Mouse (Mus musculus) adrenal gland, postnatal 36 days (tissue): ENCODE data around the gene Acpp. TPM values are rescaled to one million over a fixed set of nuclear protein-coding genes. Genes with fewer than 3 reads are reported as not detected.

Experiments used
- DNase-seq, 2 experiments: peaks; one replicate each; pipeline ENCODE4 v3.0.0; 2021; ENCODE audit warnings: mixed read lengths in 1 of 2
- total RNA-seq, 2 experiments: library from RNA; stranded (reverse); gene quantifications; 2 replicates each; pipeline ENCODE4 v1.2.3; 2021

Acpp gene
- total RNA-seq, 2 experiments from 2014 or later: 0.13 to 29.3 TPM

GRCm38 (mm10) chr9:104305333-104306111 lies 32.0 kb downstream of the Acpp start:
- DNase-seq: no peak

DNA sequence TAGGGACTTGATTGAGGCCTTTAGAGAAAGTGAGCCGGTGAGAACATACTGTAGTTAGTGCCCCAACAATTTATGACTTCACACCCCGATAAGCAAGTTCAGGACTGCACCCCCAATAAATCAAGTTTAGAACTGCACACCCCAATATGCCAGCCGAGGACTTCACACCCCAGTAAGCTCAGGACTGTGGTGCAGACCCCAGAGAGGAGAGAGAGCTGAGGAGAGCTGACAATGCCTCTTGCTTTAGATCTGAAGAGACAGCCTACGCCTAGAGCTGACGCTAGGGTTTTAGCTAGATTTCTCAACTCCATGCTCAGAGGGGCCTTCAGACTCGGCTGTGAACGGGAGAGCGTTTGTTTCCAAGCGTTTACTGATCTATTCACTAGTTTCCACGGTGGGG lies 32.7 kb downstream of the Acpp start:
- no peak for DNase-seq

DNA sequence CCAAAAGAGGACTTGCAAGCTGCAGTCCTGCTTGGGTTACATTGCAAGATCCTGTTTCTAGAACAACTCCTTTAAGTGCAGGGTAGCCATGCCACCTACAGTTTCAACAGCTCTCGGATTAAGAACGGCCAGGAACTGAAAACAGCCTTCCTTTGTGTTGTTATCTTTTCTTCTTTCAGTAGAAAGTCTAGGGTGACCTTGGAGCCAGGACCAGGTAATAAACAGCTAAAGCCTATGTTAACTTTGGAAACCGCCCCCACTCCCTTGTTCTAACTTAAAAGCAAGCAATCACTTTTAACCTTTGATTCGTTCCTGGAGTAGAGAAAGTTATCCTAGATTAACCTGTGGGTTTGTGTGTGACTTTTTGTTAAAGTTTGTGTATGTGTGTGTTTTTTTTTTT lies 33.2 kb downstream of the Acpp start:
- DNase-seq: no peak

DNA sequence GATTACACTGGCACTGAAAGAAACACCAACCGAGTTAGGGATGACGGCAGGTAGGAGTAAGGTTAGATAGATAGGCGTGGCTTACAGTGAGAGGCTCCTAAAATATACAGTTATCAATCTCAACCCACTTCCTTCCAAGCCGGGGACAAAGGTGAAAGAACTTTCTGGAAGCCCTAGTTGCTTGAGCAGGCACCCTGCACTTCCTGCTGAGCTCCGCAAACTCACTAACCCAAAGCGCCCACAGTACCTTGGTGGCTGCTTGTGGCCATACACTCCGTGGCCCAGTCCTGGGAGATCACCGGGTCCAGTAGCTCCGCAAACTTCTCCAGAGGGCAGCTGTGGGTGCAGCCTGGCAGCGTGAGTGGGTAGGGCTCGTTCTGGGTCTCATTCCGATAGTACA lies 37.0 kb downstream of the Acpp start:
- DNase-seq: no peak

- DNase-seq: no peak
These were observed 40.5 kb downstream of the Acpp start for GRCm38 (mm10) chr9:104297041-104297440.

DNA sequence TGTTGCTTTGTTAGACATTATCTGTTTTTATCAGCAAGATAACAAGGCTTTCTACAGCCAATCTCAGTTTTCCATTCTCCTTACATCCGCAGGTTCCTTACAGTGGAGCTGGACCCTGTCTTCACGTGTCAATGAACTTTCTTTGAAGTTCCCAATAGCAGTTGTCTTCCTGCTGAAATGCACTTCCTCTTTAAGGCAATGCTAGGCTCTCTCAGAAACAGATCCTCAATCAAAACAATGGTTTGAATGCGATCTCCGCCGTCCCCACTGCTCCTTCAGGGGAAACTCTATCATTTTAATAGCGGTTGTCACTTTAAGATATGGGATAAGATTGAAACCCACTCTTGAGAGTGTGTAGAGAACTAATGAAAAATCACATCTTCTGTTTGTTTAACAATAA lies 52.6 kb downstream of the Acpp start:
- DNase-seq: no peak

DNA sequence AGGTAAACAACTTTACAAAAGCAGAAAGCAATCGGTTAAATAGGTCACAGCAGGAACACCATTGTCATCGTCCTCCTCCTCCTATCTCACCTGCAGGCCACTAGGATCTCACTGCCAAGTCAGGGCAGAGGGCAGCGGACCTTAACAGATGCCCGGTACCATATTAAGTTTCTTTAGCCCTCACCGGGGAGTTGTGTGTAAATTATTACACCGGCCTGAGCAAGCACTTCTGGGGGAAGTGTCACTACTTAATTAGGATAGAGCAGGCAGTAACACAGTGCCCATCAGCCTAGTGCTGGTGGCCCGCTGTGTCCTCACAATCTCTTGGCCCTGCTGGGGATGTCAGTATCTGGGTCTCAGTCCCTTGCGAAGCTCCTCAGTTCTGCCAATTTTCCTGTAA lies 55.0 kb downstream of the Acpp start:
- no peak for DNase-seq

- DNase-seq: no peak
These were observed 55.8 kb downstream of the Acpp start for GRCm38 (mm10) chr9:104281737-104282136.

GRCm38 (mm10) chr9:104280725-104281495 lies 56.6 kb downstream of the Acpp start:
- no peak for DNase-seq

GRCm38 (mm10) chr9:104277528-104278162 lies 59.9 kb downstream of the Acpp start:
- DNase-seq: peak in 1 of 2 experiments; percentile 7

DNA sequence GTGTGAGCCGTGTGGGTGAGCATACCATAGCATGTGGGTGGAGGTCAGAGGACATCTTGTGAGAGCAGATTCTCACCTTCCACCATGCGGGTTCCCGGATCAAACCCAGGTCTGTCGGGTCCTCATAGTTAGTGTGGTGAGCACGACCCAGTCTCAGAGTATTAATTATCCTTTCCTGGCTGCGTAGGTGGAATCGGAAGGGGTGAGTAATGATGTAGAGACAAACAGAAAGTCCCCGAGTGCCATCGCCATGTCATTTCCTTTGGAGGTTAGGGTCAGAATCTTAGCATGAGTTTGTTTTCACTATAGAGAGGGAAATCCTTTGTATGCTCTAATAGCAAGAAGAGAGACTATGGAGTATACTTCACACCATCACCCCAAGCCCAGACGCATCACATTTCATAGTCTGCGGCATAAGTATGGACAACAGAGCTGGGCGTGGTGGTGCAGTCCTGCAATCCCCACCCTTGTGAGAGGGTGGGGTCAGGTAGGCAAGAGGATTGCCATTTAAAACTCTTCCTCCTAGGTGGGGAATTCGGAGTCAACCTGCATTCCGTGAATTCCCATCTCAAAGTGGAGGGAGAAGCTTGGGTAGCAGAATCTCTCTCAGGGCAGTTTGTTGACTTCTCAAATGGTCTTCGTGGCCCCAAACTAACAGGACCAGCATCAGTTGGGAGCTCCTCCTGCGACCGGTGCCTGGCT lies 62.3 kb downstream of the Acpp start:
- no peak for DNase-seq

DNA sequence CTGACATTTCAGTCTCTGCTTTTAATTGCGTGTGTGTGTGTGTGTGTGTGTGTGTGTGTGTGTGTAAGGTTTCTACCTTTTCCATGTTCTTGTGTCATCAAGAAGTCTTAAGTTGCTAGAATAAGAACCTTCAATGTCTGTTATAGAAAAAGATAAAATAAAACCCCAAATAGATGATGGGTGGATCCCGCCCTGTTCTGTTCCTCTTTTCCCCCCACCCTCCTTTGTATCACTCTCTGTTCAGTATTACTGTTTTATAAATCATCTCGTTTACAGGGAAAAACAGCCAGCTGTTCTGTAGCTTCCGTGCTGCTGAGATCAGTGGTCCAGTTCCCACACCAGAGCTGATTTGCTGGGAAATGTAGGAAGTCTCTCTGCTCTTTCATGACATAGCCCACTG lies 65.5 kb downstream of the Acpp start:
- no peak for DNase-seq

GRCm38 (mm10) chr9:104271642-104272041 lies 65.9 kb downstream of the Acpp start:
- DNase-seq: no peak

DNA sequence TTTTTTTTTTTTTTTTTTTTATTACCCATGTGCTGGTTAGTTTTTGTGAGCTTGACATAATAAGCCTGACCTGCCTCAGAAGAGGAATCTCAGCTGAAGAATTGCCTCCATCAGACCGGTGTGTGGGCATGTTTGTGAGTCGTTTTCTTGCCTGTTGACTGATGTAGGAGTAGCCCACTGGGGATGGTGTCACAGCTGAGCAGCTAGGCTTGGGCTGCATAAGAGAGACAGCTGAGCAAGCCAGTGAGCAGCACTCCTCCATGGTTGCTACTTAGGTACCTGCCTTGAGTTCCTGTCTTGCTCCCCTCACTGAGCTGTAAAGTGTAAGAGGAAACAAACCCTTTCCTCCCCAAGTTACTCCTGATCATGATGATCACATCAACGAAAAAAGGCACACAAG lies 67.6 kb downstream of the Acpp start:
- DNase-seq: no peak

DNA sequence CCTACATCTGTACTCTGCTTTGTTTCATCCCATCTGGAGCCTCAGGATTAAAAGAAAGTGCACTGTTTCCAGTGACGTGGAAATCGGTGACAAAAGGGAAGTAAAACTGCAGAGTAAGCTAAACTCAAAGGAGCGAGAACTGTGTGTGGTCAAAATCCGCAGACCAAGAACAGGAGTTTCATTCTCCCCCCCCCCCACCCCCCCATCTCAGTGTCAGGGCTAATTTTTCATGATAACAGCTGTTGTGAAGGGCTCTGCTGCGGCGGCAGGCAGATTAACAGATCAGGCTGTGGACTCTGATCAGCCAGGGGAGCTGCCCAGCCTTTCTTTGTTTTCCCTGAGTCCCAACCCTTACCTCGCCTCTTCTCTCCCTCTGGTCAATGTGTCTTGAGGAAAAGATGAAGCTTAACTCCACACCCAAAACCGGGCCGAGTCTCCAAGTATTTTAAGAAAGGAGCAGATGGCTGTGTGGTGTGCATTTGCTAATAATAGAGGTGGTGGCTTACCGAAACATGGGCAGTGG lies 68.1 kb downstream of the Acpp start:
- DNase-seq: no peak

- DNase-seq: no peak
These were observed 73.0 kb downstream of the Acpp start for GRCm38 (mm10) chr9:104264567-104264966.

DNA sequence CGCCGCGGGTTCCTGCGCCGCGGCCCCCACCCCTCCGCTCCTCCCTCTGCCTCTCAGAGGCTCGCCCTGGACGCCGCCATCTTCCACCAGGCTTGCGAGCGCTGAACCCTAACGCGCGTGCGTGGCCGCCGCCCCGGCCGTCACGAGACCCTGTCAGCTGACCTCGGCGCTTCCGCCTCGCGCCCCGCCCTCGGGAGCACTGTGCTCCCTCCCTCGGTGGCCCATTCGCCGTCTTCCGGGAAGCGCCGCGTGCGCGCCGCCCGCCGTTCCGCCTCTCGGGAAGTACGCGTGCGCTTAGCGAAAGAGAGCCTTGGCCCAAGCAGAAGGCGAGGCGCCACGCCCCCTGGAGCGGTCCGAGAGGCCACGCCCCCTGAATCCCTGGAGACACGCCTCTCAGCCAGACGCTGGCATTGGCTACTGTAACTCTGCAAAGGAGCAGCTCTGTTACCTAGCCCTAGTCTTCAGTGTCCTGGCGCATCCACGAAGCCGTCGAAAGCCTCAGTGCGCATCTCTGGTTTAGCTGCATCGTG lies 74.7 kb downstream of the Acpp start, which contains the start of gene Dnajc13:
Gene Dnajc13 (minus strand): TSS at position 108 of the 530 bp plus-strand sequence.
- DNase-seq: peak; percentile 99

DNA sequence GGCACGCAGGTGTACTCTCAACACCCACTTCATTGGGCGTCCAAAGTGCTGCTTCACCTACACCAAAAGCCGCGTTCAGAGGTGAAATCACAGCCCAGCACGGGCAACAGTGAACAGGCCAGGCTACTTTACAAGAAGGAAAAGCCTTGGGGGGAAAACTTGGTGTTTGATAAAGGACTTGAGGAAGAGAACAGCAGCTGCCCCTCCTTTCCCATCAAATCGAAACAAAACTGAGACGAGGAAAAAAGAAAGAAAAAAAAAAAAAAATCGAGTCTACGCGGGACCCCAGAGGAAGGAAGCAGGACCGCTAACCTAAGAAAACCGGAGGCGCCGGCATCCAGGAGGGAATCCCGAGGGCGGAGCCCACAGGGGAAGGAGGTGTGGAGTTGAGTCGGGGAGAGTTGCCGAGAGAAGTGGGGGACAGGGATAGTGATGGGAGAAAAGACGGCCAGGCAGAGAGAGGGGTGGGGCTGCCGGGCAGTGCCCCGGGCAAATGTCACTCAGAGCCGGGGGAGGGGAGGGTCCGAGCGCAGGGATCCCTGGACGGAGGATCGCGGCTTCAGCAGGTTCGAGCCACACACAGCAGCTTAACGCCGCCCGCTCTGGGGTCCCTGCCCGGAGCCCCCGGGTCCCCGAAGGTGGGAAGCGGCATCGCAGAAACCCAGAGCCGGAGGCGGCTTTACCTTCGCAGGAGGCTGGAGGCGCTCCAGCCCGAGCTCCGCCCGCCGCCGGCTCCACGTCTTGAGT lies 75.4 kb downstream of the Acpp start:
- DNase-seq: peak; percentile 52 to 68

DNA sequence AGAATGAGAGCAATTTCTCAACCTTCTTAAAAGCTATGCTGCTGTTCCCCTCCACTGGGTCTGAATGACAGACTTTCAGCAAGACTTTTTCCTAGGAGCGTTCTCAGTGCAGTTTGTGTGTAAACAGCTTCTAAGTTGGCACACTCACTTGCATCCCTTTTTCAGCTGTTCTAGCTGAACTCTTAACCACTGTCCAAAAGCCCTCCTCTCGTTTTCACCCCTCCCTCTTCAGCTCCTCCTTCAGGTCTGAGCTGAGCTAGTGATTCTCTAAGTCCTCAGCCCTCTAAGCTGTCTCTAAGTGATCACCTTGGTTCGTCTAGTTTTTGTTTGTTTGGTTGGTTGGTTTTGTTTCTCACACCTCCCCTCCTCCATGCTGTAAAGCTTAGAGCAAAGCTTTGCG lies 77.2 kb downstream of the Acpp start:
- DNase-seq: no peak

- no peak for DNase-seq
These were observed 81.5 kb downstream of the Acpp start for GRCm38 (mm10) chr9:104256085-104256484.
